ENCODE assay signal across 17 mouse cellular contexts in the genomic region with DNA sequence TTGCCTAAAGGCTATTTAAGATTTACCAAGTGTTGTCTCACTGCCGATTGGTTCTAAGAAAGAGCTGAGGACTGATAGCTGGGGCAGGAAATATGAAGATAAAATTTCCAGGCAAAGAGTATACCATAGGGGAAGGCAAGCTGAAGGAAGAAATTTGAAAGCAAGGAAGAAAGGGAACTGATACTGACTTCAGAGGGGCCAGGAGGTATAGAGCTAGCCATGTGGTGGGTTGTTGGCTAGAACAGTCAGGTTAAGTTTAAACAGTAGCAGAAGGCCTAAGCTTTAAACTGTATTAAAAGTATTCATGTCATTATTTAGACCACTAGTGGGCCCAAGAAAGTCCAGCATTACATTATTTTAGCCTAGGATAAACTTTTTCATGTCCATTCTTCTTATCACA. TPM values are rescaled to one million over a fixed set of nuclear protein-coding genes. Genes with fewer than 3 reads are reported as not detected.
DNase-seq lines count a peak whose midpoint lies in the region; ATAC-seq and TF ChIP-seq lines count a peak whose summit lies in the region.
"Had no signal": no experiment of that assay in that cellular context is flagged by ENCODE, and none has a peak within 500 bp of the region (broad histone marks: within the 10 kb centered on the region; RNA-seq: fewer than 3 reads in every experiment).

No protein-coding gene starts in this region.

- in situ Hi-C loops in CH12.LX (cut with MboI; ENCODE audit: low pct_ligation_motif_present, low pct_unique_long_range_greater_than_20kb, low sequenced_read_pairs) = loop anchor here (5.0 kb wide), 1 partner anchor 160 kb away; a partner anchor contains a TSS

- no peak overlapping the region for H3K27ac ChIP-seq in CH12.LX (ENCODE audit: insufficient read depth, low read depth)
- no peak overlapping the region for H3K27ac ChIP-seq in liver, embryonic 12.5 days
- H3K27ac ChIP-seq: embryonic facial prominence, embryonic 10.5 days; embryonic facial prominence, embryonic 12.5 days; forebrain, embryonic 13.5 days; forebrain, embryonic 15.5 days had no signal

- no peak for TF ChIP-seq POLR2A in CH12.LX (IDR thresholded peaks at IDR 0.05; ENCODE audit: low read depth, low read length)

- H3K4me2 ChIP-seq in CH12.LX (ENCODE audit: insufficient read depth, low read depth, poor library complexity, severe bottlenecking) = peak overlapping the region; percentile 44; the same call in 1 of the 2 replicates
- H3K4me2 ChIP-seq in liver, embryonic 12.5 days = no peak overlapping the region
- H3K4me2 ChIP-seq: embryonic facial prominence, embryonic 12.5 days; forebrain, embryonic 13.5 days; forebrain, embryonic 15.5 days had no signal

- no peak for TF ChIP-seq RAD21 in CH12.LX (IDR thresholded peaks at IDR 0.05; ENCODE audit: low read depth, low read length)

- peaks cover 0 to 22% of the 10 kb centered on the region in 2 experiments; a peak in 2 of 4 replicates for H3K4me1 ChIP-seq in CH12.LX (ENCODE audit: control insufficient read depth in 1 of 2, insufficient read depth in 2 of 2)
- no peaks in the 10 kb centered on the region for H3K4me1 ChIP-seq in liver, embryonic 12.5 days
- H3K4me1 ChIP-seq: embryonic facial prominence, embryonic 12.5 days had no signal

- H3K27me3 ChIP-seq in CH12.LX (replicated peaks) = no peaks in the 10 kb centered on the region
- H3K27me3 ChIP-seq in liver, embryonic 12.5 days (replicated peaks) = peaks cover 10% of the 10 kb centered on the region; the same call in 1 of the 2 replicates
- H3K27me3 ChIP-seq: embryonic facial prominence, embryonic 12.5 days; forebrain, embryonic 13.5 days; forebrain, embryonic 15.5 days had no signal

- WGBS in liver, embryonic 12.5 days (ENCODE audit: insufficient replicate concordance) = 59% methylated on average over 1 of the region's 1 CpGs

- peak; percentile 64; the same call in 1 of the 2 replicates for TF ChIP-seq EP300 in CH12.LX (IDR thresholded peaks at IDR 0.05; ENCODE audit: low read length)

- TF ChIP-seq CTCF in CH12.LX (conservative IDR thresholded peaks at IDR 0.05 in 1 of 2, IDR thresholded peaks at IDR 0.05 in 1 of 2; ENCODE audit: low read depth in 2 of 2, low read length in 2 of 2) = no peak

- H3K79me2 ChIP-seq in CH12.LX (replicated peaks; ENCODE audit: control insufficient read depth, extremely low read depth, insufficient read depth, poor library complexity, severe bottlenecking) = no peaks in the 10 kb centered on the region

- no peaks in the 10 kb centered on the region for H3K36me3 ChIP-seq in CH12.LX (replicated peaks in 1 of 2; ENCODE audit: control insufficient read depth in 1 of 2, insufficient read depth in 1 of 2, low read length in 1 of 2)
- no peaks in the 10 kb centered on the region for H3K36me3 ChIP-seq in liver, embryonic 12.5 days
- H3K36me3 ChIP-seq: embryonic facial prominence, embryonic 10.5 days; embryonic facial prominence, embryonic 12.5 days; forebrain, embryonic 15.5 days had no signal

- H3K4me3 ChIP-seq in CH12.LX (replicated peaks in 1 of 3; ENCODE audit: low read depth in 2 of 3, low read length in 2 of 3, poor library complexity in 1 of 3) = no peak overlapping the region
- H3K4me3 ChIP-seq in liver, embryonic 12.5 days = no peak overlapping the region
- H3K4me3 ChIP-seq: embryonic facial prominence, embryonic 10.5 days; embryonic facial prominence, embryonic 12.5 days; forebrain, embryonic 13.5 days; forebrain, embryonic 15.5 days had no signal

- dilution Hi-C loops in CH12.LX (cut with MboI; ENCODE audit: extremely low pct_ligation_motif_present, extremely low pct_unique_long_range_greater_than_20kb, low sequenced_read_pairs) = no loop called here

- no peak for DNase-seq in CH12.LX (ENCODE audit: extremely low read depth)
- DNase-seq in spleen, postnatal 14 days (ENCODE audit: low spot score in 2 of 2) = no peak
- DNase-seq in urinary bladder, postnatal 10 days (ENCODE audit: low spot score) = no peak
- DNase-seq: adrenal gland, postnatal 25 days; cerebellum, adult 11 months; cerebellum, adult 18-20 months; cerebellum, adult 8-10 months; cerebellum, adult 9-11 months; cerebellum, postnatal 36 days had no signal

- H3K9ac ChIP-seq in CH12.LX (ENCODE audit: insufficient read depth, low read depth) = no peak overlapping the region; the same call in 1 of the 2 replicates
- no peak overlapping the region for H3K9ac ChIP-seq in liver, embryonic 12.5 days
- H3K9ac ChIP-seq: embryonic facial prominence, embryonic 12.5 days; forebrain, embryonic 13.5 days; forebrain, embryonic 15.5 days; forebrain, postnatal 0 days had no signal

- peak; percentile 64 for ATAC-seq in granulocyte monocyte progenitor cell, adult 5-6 weeks (replicated peaks; ENCODE audit: poor library complexity, severe bottlenecking)
- ATAC-seq in megakaryocyte progenitor cell, adult 5-6 weeks (replicated peaks; ENCODE audit: poor library complexity) = peak; percentile 43
- ATAC-seq in liver, embryonic 12.5 days = no peak
- ATAC-seq: forebrain, embryonic 13.5 days; forebrain, embryonic 15.5 days; forebrain, postnatal 0 days had no signal

- no peaks in the 10 kb centered on the region for H3K9me3 ChIP-seq in CH12.LX (replicated peaks; ENCODE audit: low read length)
- no peaks in the 10 kb centered on the region for H3K9me3 ChIP-seq in liver, embryonic 12.5 days (replicated peaks)
- H3K9me3 ChIP-seq: embryonic facial prominence, embryonic 12.5 days; forebrain, embryonic 13.5 days; forebrain, embryonic 15.5 days had no signal

TF ChIP-seq in CH12.LX, 34 proteins besides CTCF, POLR2A, EP300 and RAD21:
- TF ChIP-seq ETS1 (conservative IDR thresholded peaks at IDR 0.05; ENCODE audit: low read depth, low read length) = no peak
- no peak for TF ChIP-seq GABPA (IDR thresholded peaks at IDR 0.05; ENCODE audit: insufficient replicate concordance, low read depth, low read length)
- TF ChIP-seq NELFE (IDR thresholded peaks at IDR 0.05; ENCODE audit: low read depth, low read length) = no peak
- no peak for TF ChIP-seq KAT2A (IDR thresholded peaks at IDR 0.05; ENCODE audit: insufficient replicate concordance, low read length)
- TF ChIP-seq JUN (IDR thresholded peaks at IDR 0.05; ENCODE audit: insufficient read depth, low read depth, low read length) = no peak
- TF ChIP-seq ZC3H11A (IDR thresholded peaks at IDR 0.05; ENCODE audit: low read depth, low read length) = no peak
- no peak for TF ChIP-seq BHLHE40 (IDR thresholded peaks at IDR 0.05; ENCODE audit: low read depth, low read length)
- no peak for TF ChIP-seq PAX5 (IDR thresholded peaks at IDR 0.05; ENCODE audit: low read length)
- TF ChIP-seq RCOR1 (conservative IDR thresholded peaks at IDR 0.05; ENCODE audit: low read depth, low read length) = no peak
- no peak for TF ChIP-seq CHD2 (IDR thresholded peaks at IDR 0.05; ENCODE audit: low read length)
- no peak for TF ChIP-seq USF1 (IDR thresholded peaks at IDR 0.05; ENCODE audit: low read depth, low read length)
- no peak for TF ChIP-seq ELF1 (IDR thresholded peaks at IDR 0.05; ENCODE audit: low read depth, low read length)
- TF ChIP-seq MAX (IDR thresholded peaks at IDR 0.05; ENCODE audit: low read length) = peak; percentile 19; the same call in 1 of the 2 replicates
- peak; percentile 77 for TF ChIP-seq IRF4 (IDR thresholded peaks at IDR 0.05; ENCODE audit: low read depth, low read length)
- TF ChIP-seq MYC (IDR thresholded peaks at IDR 0.05; ENCODE audit: low read depth, low read length) = peak; percentile 43; the same call in 1 of the 2 replicates
- no peak for TF ChIP-seq JUND (conservative IDR thresholded peaks at IDR 0.05; ENCODE audit: low read depth, low read length)

RNA-seq across cellular contexts. Expression of a gene that starts 31.0 kb away (rescaled TPM):
- total RNA-seq in CH12.LX (2012; rRNA removed) (35.4 and 42.7 TPM in 2 replicates), CH12.LX (2014; rRNA removed) (52.5 and 60.5 TPM in 2 replicates)
- polyA plus RNA-seq in CH12.LX (2012; ENCODE audit: insufficient read length, low read depth) = 47.2 and 50.4 TPM in 2 replicates
- 54.1 and 62.1 TPM in 2 replicates for total RNA-seq in granulocyte monocyte progenitor cell, adult 5-6 weeks (2014; fragmentation: Nextera tagmentation)
- 75.9 and 82.9 TPM in 2 replicates for total RNA-seq in granulocyte monocyte progenitor cell, adult 5-6 weeks (2017)
- total RNA-seq in megakaryocyte progenitor cell, adult 5-6 weeks (2015) = 81.2 and 93.6 TPM in 2 replicates
- 76.1 and 102 TPM in 2 replicates for total RNA-seq in megakaryocyte progenitor cell, adult 5-6 weeks (2017)
- 43.7 and 44.9 TPM in 2 replicates for polyA plus RNA-seq in liver, embryonic 12.5 days (2016; fragmentation: Nextera tagmentation; extraction: Ambion mirVana)
